Mouse (Mus musculus) embryonic stem cell, embryonic (primary cell): ENCODE measurements around the gene Patl1.

Source experiments
- CTCF ChIA-PET, 4 experiments: fragments of 300-600 bp in 2 of 4; fragments of 350-600 bp in 2 of 4; sonication (Branson Sonifier 250); formaldehyde crosslinking; loops; one replicate each; lab custom pipeline; 2022; ENCODE audit warnings: inconsistent platforms in 2 of 4; lab: Charles Lee
- POLR2A ChIA-PET, 4 experiments: fragments of 300-600 bp in 2 of 4; fragments of 350-600 bp in 2 of 4; sonication (Branson Sonifier 250); formaldehyde crosslinking; loops; one replicate each; lab custom pipeline; 2022; ENCODE audit warnings: antibody characterized with exemption in 4 of 4, inconsistent platforms in 1 of 4; lab: Charles Lee

The Patl1 gene

DNA sequence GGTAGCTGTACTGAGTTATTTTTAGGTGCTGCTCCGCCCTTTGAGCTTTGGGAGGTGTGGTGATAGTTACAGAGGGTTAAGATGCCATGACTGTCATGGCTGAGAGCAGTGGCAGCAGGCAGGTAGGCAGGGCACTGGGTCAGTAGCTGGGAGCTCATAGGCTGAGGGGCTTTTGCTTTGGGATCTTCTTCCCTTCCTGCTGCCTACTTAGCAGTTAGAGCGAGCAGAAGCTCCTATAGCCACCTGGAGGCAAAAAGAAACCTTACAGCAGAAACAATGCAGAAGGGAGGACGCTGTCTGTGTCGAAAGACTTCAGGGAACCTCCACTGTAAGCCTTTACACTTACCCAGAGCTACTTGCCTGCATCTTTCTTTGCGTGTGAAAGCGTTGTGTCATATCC lies 42.0 kb downstream of the Patl1 start:
- ChIA-PET CTCF (interaction anchor here in 3 of 4 experiments (0.6 to 3.3 kb wide), 7 partner anchors 10 to 486 kb away, joined by 3 to 17 read pairs (median 5); partner anchors contain the start of gene Osbp (in 1 of the 3)), POLR2A (interaction anchor here (0.6 to 8.4 kb wide), 21 partner anchors 10 to 136 kb away, joined by 3 to 122 read pairs (median 4); partner anchors contain the start of genes Osbp (in 3 of the 4) and Patl1 (in 2 of the 4))

- CTCF ChIA-PET, result no interaction called here
- POLR2A ChIA-PET, result interaction anchor here in 2 of 4 experiments (1.0 to 8.4 kb wide), 8 partner anchors 8 to 44 kb away, joined by 3 to 122 read pairs (median 4); partner anchors contain the start of genes Osbp (in 2 of the 2) and Patl1 (in 1 of the 2)
Measured at GRCm38 (mm10) chr19:11956636-11957035, 44.4 kb downstream of the Patl1 start.

- ChIA-PET CTCF (no interaction called here), POLR2A (interaction anchor here in 2 of 4 experiments (1.1 to 8.4 kb wide), 6 partner anchors 7 to 42 kb away, joined by 3 to 122 read pairs (median 6); partner anchors contain the start of gene Osbp (in 2 of the 2))
Measured at GRCm38 (mm10) chr19:11957396-11957795, 45.2 kb downstream of the Patl1 start.

GRCm38 (mm10) chr19:11957846-11958245 lies 45.6 kb downstream of the Patl1 start:
- ChIA-PET POLR2A (interaction anchor here in 2 of 4 experiments (1.1 to 8.4 kb wide), 4 partner anchors 7 to 43 kb away, joined by 3 to 122 read pairs (median 3); partner anchors contain the start of gene Osbp (in 1 of the 2)), CTCF (no interaction called here)

DNA sequence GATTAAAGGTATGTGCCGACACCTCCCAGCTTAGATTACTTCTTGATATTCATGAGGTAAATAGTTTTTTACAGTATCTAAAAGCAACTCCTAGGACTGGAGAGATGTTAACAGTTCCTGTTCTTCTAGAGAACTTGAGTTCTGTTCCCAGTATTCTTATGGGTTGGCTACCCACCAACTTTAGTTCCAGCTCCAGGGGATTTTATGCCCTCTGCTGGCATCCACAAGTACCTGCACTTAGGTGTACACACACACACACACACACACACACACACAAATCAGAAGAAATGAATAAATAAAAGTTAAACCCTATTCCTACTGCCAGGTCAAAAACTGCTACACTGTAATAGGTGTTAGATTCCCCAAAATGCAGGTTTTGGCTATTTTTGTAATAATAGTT lies 52.1 kb downstream of the Patl1 start:
- POLR2A ChIA-PET, result interaction anchor here in 3 of 4 experiments (0.7 to 5.1 kb wide), 49 partner anchors 9 to 1439 kb away, joined by 3 to 122 read pairs (median 10); partner anchors contain the start of genes Patl1 (in 3 of the 3), Stx3 (in 2 of the 3), Cpsf7 (in 1 of the 3) and Dtx4 (in 1 of the 3)

GRCm38 (mm10) chr19:11965023-11965942 lies 53.1 kb downstream of the Patl1 start, which contains the start of gene Osbp:
TSS of gene Osbp (plus strand) at chr19:11965941.
- POLR2A ChIA-PET, result interaction anchor here (0.6 to 5.1 kb wide), 98 partner anchors 9 to 1440 kb away, joined by 3 to 122 read pairs (median 5); partner anchors contain the start of genes Patl1 (in 3 of the 4), Stx3 (in 2 of the 4), Ccdc86 (in 1 of the 4) and Cpsf7 (in 1 of the 4)
- CTCF ChIA-PET, result interaction anchor here (0.5 to 1.8 kb wide), 17 partner anchors 11 to 1624 kb away, joined by 3 to 9 read pairs (median 4); partner anchors contain the start of gene Patl1 (in 1 of the 4)

More for the DNA sequence above, 52.1 kb downstream of the Patl1 start:
- CTCF ChIA-PET, result interaction anchor here in 3 of 4 experiments (0.7 to 1.8 kb wide), 7 partner anchors 11 to 1623 kb away, joined by 3 to 9 read pairs (median 4); partner anchors contain the start of gene Patl1 (in 1 of the 3)

DNA sequence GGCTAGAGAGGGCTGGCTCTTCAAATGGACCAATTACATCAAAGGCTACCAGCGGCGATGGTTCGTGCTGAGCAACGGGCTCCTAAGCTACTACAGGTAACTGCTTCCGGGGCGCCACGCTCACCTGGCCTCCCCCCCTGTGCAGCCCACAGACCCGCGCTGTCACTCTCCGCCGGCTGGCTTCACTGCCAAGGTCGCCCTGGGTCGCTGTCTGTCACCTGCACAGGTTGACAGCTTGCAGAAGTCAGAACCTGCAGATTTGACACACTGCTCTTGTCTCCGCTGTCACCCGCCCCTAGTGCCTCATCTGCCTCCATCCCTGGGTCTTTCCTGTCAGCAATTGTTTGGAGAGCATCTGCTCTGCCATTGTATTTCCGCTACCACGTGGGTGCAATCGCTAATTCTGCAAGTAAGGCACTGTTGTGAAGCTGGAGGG lies 54.0 kb downstream of the Patl1 start:
- ChIA-PET CTCF (interaction anchor here in 1 of 4 experiments (1.3 to 1.7 kb wide), 2 partner anchors 12 to 25 kb away, joined by 5 to 8 read pairs; no protein-coding TSS in a partner anchor), POLR2A (interaction anchor here in 3 of 4 experiments (0.7 to 5.1 kb wide), 35 partner anchors 10 to 1362 kb away, joined by 3 to 122 read pairs (median 14); partner anchors contain the start of genes Patl1 (in 3 of the 3) and Stx3 (in 1 of the 3))

DNA sequence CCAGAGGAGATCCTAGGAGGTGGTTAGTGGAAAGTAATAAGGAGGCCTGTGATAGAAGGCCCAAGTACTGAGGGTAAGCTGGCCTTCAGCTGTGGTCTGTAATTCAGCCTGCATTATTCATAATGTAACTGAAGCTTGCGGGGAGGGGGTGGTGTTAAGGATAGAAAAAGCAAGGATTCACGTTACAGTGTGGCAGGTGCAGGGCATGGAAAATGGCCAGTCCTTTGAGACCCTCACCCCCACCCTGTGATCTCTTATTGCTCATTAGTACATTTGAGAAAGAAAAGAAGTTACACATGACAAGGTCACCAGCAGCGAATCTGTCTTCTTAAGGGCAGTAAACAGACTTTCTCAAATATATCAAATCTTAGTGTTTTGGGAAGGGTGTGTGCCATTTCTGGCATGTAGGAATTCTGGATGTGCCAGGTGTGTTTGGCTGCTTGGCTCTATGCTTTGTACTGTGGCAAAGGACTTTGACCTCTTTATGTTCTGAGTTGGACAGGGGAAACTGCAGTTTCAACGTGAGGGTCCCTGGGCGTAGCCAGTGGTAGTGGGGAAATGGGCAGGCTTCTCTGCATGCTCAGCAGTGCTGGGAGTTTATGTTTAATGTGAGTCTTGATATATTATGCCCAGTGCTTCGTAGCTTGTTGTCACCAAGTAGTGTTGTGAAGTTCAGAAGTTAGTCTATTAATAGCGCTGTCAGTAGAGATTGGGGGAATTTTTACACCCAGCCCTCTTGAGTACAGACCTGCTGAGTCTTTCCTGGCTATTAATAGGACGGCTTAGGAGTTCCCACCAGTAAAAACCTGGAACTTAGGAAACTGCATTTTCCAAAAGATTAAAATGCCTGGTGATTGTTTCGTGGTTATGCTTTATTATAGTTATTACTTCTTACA lies 57.2 kb downstream of the Patl1 start:
- ChIA-PET CTCF (interaction anchor here in 1 of 4 experiments (0.6 to 0.8 kb wide), 2 partner anchors 9 to 13 kb away, joined by 3 read pairs; no protein-coding TSS in a partner anchor), POLR2A (interaction anchor here in 2 of 4 experiments (0.6 to 3.4 kb wide), 12 partner anchors 9 to 204 kb away, joined by 3 to 13 read pairs (median 4); no protein-coding TSS in a partner anchor)

DNA sequence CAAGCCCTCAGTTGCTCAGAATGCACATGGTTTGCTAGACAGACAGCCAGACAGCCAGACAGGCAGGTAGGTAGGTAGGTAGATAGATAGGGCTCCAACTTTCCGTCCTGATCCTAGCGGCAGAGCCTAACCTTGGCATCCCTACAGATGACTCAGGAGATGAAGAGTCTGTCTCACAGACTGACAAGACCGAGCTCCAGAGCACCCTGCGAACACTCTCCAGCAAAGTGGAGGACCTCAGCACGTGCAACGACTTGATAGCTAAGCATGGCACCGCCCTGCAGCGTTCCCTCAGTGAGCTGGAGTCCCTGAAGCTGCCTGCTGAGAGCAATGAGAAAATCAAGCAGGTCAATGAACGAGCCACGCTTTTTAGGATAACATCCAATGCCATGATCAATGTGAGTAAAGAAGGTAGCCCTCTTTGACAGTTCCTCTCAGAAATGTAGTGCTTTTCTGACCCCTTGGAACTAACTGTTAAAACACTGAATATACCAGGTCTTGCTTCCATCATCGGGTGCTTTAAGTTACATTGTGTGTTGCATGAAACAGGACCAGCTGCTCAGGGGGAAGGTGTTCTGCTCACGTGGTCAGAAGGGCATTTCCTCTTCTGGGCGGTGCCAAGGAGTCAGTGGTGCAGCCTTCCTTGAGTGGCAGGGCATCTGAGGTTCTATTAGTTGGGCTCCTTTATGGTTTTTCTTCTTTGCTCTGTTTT lies 61.5 kb downstream of the Patl1 start:
- CTCF ChIA-PET, result interaction anchor here in 1 of 4 experiments (0.6 kb wide), 1 partner anchor 1708 kb away, joined by 3 read pairs; no protein-coding TSS in a partner anchor
- POLR2A ChIA-PET, result interaction anchor here in 3 of 4 experiments (0.6 to 4.8 kb wide), 9 partner anchors 8 to 29 kb away, joined by 3 to 39 read pairs (median 3); partner anchors contain the start of gene Osbp (in 1 of the 3)

DNA sequence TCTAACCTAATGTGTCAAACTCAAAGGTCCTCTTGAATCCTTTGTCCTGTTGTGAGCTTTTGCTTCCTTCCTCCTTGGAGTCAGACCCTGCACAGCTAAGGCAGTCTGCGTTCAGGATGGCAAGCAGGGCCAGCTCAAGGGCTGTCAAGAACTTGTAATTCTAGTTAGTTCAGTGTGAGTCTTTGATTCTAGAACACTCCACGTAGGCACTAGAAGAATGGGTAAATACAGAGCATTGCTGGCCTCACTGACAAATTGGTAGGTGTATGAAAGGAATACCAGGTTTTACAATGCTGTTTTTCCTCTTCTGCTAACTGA lies 62.0 kb downstream of the Patl1 start:
- ChIA-PET POLR2A (interaction anchor here in 2 of 4 experiments (0.7 to 4.8 kb wide), 10 partner anchors 9 to 28 kb away, joined by 3 to 39 read pairs (median 4); partner anchors contain the start of gene Osbp (in 1 of the 2)), CTCF (interaction anchor here in 1 of 4 experiments (0.6 kb wide), 1 partner anchor 1709 kb away, joined by 3 read pairs; no protein-coding TSS in a partner anchor)

GRCm38 (mm10) chr19:11975683-11976082 lies 63.5 kb downstream of the Patl1 start:
- CTCF ChIA-PET, result interaction anchor here in 1 of 4 experiments (0.5 kb wide), 1 partner anchor 1081 kb away, joined by 3 read pairs; no protein-coding TSS in a partner anchor
- POLR2A ChIA-PET, result interaction anchor here in 2 of 4 experiments (0.7 to 4.8 kb wide), 8 partner anchors 7 to 280 kb away, joined by 3 to 39 read pairs (median 6); partner anchors contain the start of gene Osbp (in 2 of the 2)

- ChIA-PET POLR2A (interaction anchor here in 2 of 4 experiments (1.0 to 4.8 kb wide), 6 partner anchors 12 to 24 kb away, joined by 4 to 39 read pairs (median 6); partner anchors contain the start of gene Osbp (in 2 of the 2)), CTCF (no interaction called here)
Measured at GRCm38 (mm10) chr19:11977363-11977762, 65.2 kb downstream of the Patl1 start.

GRCm38 (mm10) chr19:11980471-11980870 lies 68.3 kb downstream of the Patl1 start:
- ChIA-PET CTCF (no interaction called here), POLR2A (interaction anchor here in 2 of 4 experiments (1.1 to 3.6 kb wide), 4 partner anchors 11 to 24 kb away, joined by 3 to 17 read pairs (median 6); partner anchors contain the start of gene Osbp (in 1 of the 2))

DNA sequence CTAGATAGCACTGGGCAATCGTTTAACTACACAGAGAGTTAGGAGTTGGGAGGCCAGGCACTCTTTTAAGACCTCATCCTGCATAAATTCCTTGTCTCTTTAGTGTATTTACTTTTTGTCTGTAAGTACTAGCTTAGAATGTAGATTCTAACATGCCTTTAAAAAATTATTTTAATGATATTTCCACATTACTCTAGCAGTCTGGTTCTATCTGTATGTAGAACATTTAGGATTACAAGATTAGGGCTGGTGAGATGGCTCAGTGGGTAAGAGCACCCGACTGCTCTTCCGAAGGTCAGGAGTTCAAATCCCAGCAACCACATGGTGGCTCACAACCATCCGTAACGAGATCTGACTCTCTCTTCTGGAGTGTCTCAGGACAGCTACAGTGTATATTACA lies 72.4 kb downstream of the Patl1 start:
- ChIA-PET POLR2A (interaction anchor here in 2 of 4 experiments (0.6 to 4.3 kb wide), 6 partner anchors 14 to 1832 kb away, joined by 3 to 26 read pairs (median 4); partner anchors contain the start of gene Osbp (in 1 of the 2)), CTCF (interaction anchor here in 1 of 4 experiments (0.6 kb wide), 1 partner anchor 435 kb away, joined by 3 read pairs; no protein-coding TSS in a partner anchor)

GRCm38 (mm10) chr19:11987841-11988240 lies 75.6 kb downstream of the Patl1 start:
- CTCF ChIA-PET, result interaction anchor here in 1 of 4 experiments (0.6 kb wide), 1 partner anchor 24 kb away, joined by 3 read pairs; no protein-coding TSS in a partner anchor
- POLR2A ChIA-PET, result interaction anchor here in 2 of 4 experiments (1.0 to 2.3 kb wide), 4 partner anchors 14 to 23 kb away, joined by 3 to 10 read pairs (median 4); partner anchors contain the start of gene Osbp (in 1 of the 2)
